Mouse (Mus musculus) midbrain, embryonic 11.5 days (tissue): ENCODE measurements around the gene Zfp280b. TPM values are rescaled to one million over a fixed set of nuclear protein-coding genes. Genes with fewer than 3 reads are reported as not detected.

Source experiments
- ATAC-seq: fragments of 200-750 bp; cut with Nextera tagmentation; 2 replicates; pipeline ENCODE4 v1.8.0; 2017; ENCODE audit warnings: moderate TSS enrichment, moderate library complexity; ENCODE audit not compliant: low FRiP score
- DNase-seq: peaks from one replicate; pipeline ENCODE4 v3.0.0; 2015; ENCODE audit warnings: low spot score; ENCODE audit errors: missing footprints
- H3K27ac ChIP-seq: fragments of 300-500 bp; sonication (generic); 2 replicates; pipeline ENCODE4 v1.5.1; 2014; ENCODE audit warnings: low read depth, low read length
- H3K27me3 ChIP-seq: fragments of 300-500 bp; sonication (generic); 2 replicates; pipeline ENCODE4 v1.6.1; 2014; ENCODE audit warnings: mild to moderate bottlenecking, low read length, moderate library complexity, mixed read lengths; ENCODE audit not compliant: control insufficient read depth, insufficient read depth
- H3K36me3 ChIP-seq: fragments of 300-500 bp; sonication (generic); 2 replicates; pipeline ENCODE4 v1.6.1; 2014; ENCODE audit warnings: mild to moderate bottlenecking, low read length, moderate library complexity, mixed read lengths; ENCODE audit not compliant: control insufficient read depth, insufficient read depth
- H3K4me1 ChIP-seq: fragments of 300-500 bp; sonication (generic); 2 replicates; pipeline ENCODE4 v1.6.1; 2014; ENCODE audit warnings: low read length; ENCODE audit not compliant: control insufficient read depth, insufficient read depth
- H3K4me2 ChIP-seq: fragments of 300-500 bp; sonication (generic); 2 replicates; pipeline ENCODE4 v1.6.1; 2014; ENCODE audit warnings: mild to moderate bottlenecking, moderate library complexity
- H3K4me3 ChIP-seq: fragments of 300-500 bp; sonication (generic); 2 replicates; pipeline ENCODE4 v1.5.1; 2014; ENCODE audit warnings: low read depth, low read length
- H3K9ac ChIP-seq: fragments of 300-500 bp; sonication (generic); 2 replicates; pipeline ENCODE4 v1.6.1; 2014; ENCODE audit warnings: low read length
- H3K9me3 ChIP-seq: fragments of 300-500 bp; sonication (generic); 2 replicates; pipeline ENCODE4 v1.6.1; 2016; ENCODE audit warnings: low read length; ENCODE audit not compliant: control insufficient read depth
- WGBS: fragments of 180-500 bp; shearing (Covaris S2); extraction: QIAGEN DNeasy Blood & Tissue Kit; methylation state at CpG from one replicate; pipeline ENCODE4 v1.1.7; 2014; 5-methylcytosine and 5-hydroxymethylcytosine counted together
- polyA plus RNA-seq: library from polyadenylated mRNA; unstranded; fragments of >200 nt; fragmentation: Nextera tagmentation; extraction: Ambion mirVana; gene quantifications from 2 replicates; pipeline ENCODE4 v1.2.1, GENCODE M21; 2014

Gene Zfp280b
- polyA plus RNA-seq, 1 experiment from 2014 or later = 33.2 TPM

DNA sequence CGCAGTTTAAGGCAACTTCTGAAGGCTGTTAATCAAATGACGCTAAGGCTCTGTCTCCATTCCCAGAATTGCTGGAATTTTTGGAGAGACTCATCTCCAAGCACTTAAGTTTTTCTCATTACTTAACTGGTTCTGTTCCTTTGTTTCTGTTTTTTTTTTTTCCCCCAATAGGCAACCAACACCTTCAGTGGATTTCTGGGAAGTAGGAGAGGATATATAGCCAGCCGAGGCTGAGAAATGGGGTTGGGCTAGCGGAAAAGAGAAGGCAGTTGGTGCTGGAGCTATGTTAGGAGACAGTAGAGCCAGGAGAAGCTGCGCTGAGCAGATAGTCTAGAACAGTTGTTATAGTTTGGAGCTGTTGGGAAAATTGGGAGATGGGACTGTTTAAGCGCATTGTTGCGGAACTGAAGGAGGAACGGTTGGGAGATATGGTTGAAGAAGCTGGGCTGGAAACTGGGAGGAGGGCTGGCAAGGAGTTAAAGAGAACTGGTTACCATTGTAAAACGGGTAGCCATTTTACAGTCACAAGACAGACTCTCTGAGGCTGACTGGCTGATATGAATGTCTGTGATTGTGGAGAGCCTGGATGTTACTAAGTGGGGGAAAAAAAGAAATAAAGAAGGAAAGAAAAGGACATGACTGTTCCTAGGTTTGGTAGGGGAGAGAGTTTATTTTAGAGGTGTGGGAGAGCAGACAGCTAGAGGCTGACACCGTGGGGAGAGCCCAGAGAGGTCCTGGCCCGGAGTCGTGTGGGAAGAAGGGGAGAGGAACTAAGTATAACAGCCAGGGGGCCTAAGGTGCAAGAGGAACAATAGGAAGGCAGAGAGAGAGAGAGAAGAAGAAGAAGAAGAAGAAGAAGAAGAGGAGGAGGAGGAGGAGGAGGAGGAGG is 5.1 kb upstream of the Zfp280b start:
- Histone ChIP-seq H3K27me3 (no peaks in the 10 kb centered on the region), H3K4me3 (no peak overlapping the region), H3K9me3 (no peaks in the 10 kb centered on the region; the same call in 1 of the 2 replicates), H3K27ac (no peak overlapping the region), H3K36me3 (no peaks in the 10 kb centered on the region), H3K4me2 (no peak overlapping the region), H3K9ac (no peak overlapping the region), H3K4me1 (peaks cover 3% of the 10 kb centered on the region)
- 67% methylated on average over 12 of the region's 12 CpGs for WGBS
- ATAC-seq (no peak), DNase-seq (no peak)

DNA sequence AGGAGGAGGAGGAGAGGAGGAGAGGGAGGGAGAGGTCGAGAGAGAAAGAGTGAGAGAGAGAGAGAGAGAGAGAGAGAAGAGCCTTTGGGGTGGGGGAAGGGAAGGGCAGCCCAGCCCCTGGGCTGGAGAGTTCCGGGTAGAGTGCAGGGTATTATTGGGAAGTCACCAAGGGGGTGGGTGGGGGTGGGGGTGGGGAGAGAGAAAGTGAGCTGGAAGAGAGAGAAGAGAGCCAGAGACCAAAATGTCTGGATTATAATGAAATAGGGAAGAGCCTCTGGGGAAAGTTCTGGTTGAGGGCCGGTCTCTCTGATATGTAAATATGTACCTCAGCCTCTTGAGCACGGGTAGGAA is 4.5 kb upstream of the Zfp280b start:
- H3K27ac ChIP-seq = no peak overlapping the region
- 21% methylated on average over 4 of the region's 4 CpGs for WGBS

DNA sequence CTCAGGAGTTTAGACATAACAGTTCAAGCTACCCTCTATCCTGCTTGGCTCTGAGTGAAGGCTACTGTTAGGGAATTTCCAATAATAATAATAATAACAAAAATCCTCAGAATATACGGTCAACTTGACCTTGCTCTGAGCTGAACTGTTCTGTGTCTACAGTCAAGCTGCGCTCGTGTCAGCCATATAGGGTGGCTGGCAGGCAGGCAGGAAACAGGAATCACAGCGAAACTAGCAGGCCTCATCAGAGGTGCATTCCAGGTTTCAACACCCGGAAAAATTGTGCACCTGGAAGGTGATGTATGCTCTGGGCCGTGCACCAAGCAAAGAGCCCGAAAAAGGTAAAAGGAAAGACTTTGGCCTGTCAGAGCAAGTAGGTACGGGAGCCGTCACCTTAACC is 4.1 kb upstream of the Zfp280b start:
- DNase-seq (no peak), ATAC-seq (no peak)
- Histone ChIP-seq H3K9me3 (no peaks in the 10 kb centered on the region; the same call in 1 of the 2 replicates), H3K4me3 (no peak overlapping the region), H3K4me2 (no peak overlapping the region), H3K36me3 (no peaks in the 10 kb centered on the region), H3K4me1 (peaks cover 6% of the 10 kb centered on the region), H3K27ac (no peak overlapping the region), H3K9ac (no peak overlapping the region), H3K27me3 (no peaks in the 10 kb centered on the region)
- 78% methylated on average over 9 of the region's 9 CpGs for WGBS

More for the DNA sequence above, 4.5 kb upstream of the Zfp280b start:
- Histone ChIP-seq H3K9me3 (no peaks in the 10 kb centered on the region; the same call in 1 of the 2 replicates), H3K4me3 (no peak overlapping the region), H3K27me3 (no peaks in the 10 kb centered on the region), H3K4me1 (peaks cover 3% of the 10 kb centered on the region), H3K9ac (no peak overlapping the region), H3K4me2 (no peak overlapping the region), H3K36me3 (no peaks in the 10 kb centered on the region)
- no peak for DNase-seq
- ATAC-seq = no peak

DNA sequence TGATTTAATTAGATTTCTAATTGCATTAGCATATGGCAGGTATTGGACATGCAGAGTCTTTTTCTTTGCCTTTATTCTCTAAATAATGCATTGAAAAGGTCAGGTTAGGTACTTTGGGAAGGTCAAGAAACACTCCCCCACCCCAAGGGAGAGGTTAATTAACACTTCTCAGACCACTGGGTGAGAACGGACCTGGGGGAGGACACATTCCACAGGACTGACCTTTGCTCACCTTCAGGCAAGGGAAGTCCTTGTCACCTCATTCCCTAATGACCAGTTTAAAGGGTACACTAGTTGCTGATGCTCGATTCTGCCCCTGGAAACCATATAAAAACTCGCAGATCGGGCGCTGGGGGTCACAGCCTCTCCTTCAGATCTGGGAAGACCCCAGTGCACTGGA is 3.2 kb upstream of the Zfp280b start:
- Histone ChIP-seq H3K9ac (no peak overlapping the region), H3K4me3 (no peak overlapping the region), H3K27me3 (no peaks in the 10 kb centered on the region), H3K4me1 (peaks cover 6% of the 10 kb centered on the region), H3K36me3 (no peaks in the 10 kb centered on the region), H3K27ac (no peak overlapping the region), H3K4me2 (no peak overlapping the region), H3K9me3 (no peaks in the 10 kb centered on the region; the same call in 1 of the 2 replicates)
- 63% methylated on average over 5 of the region's 5 CpGs for WGBS
- ATAC-seq (no peak), DNase-seq (no peak)

DNA sequence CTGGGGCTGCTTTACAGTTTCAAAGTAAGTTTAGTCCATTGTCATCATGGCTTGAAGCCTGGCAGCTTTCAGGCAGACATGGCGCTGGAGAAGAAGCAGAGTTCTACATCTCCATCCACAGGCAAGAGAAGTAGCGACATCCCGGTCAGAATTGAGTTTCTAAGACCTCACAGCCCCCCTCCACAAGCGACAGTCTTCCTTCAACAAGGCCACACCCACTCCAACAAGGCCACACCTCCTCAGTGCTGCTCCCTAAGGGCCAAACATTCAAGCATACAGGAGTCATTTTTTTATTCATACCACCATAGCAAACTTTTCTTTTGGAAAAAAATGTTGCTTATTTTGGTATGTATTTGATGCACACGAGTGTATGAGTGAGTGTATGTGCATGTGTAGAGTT is 2.0 kb upstream of the Zfp280b start:
- DNase-seq (no peak), ATAC-seq (no peak)
- Histone ChIP-seq H3K9me3 (no peaks in the 10 kb centered on the region), H3K4me3 (no peak overlapping the region), H3K27me3 (no peaks in the 10 kb centered on the region), H3K36me3 (no peaks in the 10 kb centered on the region; the same call in 1 of the 2 replicates), H3K4me1 (peaks cover 6% of the 10 kb centered on the region), H3K4me2 (no peak overlapping the region), H3K27ac (no peak overlapping the region), H3K9ac (no peak overlapping the region)
- WGBS = 68% methylated on average over 5 of the region's 5 CpGs

DNA sequence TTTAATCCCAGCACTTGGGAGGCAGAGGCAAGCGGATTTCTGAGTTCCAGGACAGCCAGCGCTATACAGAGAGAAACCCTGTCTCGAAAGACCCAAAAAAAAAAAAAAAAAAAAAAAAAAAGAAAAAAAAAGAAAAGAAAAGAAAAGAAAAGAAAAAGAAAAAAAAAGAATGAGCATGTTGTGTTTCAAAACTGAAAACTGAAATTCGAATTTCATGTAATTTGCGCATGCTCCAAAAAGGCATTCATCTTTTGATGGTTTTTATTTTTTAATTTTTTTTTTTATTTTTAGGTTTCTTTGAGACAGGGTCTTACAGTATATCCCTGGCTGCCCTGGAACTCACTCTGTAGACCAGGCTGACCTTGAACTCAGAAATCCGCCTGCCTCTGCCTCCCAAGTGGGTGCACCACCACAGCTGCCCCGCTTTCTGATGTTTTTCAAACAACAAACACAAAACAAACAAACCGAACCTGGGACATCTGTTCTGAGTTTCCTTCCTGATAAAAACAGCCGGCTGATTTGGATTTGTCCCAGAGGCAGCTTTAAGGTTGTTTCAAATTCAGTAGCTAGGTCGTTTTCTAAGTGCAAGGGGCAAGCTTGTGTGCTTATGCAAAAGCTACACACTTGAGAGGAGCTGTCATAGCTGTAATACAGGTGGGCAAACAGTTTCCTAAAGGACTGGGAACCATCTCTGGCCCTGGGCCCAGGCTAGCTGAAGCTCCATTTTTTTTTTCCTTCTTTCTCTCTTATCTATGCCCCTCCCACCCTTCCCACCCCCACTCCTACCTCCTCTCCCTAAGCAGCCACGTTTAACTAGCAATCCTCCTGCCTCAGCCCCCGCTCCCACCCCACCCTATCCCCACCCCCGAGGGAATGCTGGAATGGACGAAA is 694 bp upstream of the Zfp280b start:
- Histone ChIP-seq H3K27me3 (no peaks in the 10 kb centered on the region), H3K9ac (peak overlapping the region; percentile 97), H3K4me2 (peak overlapping the region; percentile 73), H3K36me3 (no peaks in the 10 kb centered on the region; the same call in 1 of the 2 replicates), H3K4me1 (peaks cover 6% of the 10 kb centered on the region), H3K4me3 (peak overlapping the region; percentile 60), H3K9me3 (no peaks in the 10 kb centered on the region), H3K27ac (no peak overlapping the region; the same call in 1 of the 2 replicates)
- DNase-seq (peak; percentile 90), ATAC-seq (no peak; the same call in 1 of the 2 replicates)
- WGBS = 57% methylated on average over 14 of the region's 14 CpGs

DNA sequence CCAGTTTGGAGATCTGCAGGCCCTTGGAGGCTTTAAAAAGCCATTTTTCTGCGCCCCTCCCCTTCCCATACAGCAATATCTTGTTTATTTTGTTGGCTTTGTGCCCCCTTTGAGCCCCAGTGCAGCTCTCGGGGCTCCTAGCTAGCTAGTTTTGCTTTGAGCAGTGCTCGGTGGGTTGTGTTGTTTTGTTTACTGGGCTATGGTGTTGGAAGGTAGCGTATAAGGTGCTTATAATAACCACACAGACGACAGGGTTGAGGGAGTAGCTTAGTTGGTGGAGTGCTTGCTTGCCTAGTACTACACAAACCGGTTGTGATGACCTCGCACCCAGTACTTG is 637 bp downstream of the Zfp280b start:
- Histone ChIP-seq H3K27ac (no peak overlapping the region; the same call in 1 of the 2 replicates), H3K4me1 (peaks cover 6% of the 10 kb centered on the region), H3K36me3 (peaks cover 11% of the 10 kb centered on the region), H3K4me2 (peak overlapping the region; percentile 73), H3K9ac (peak overlapping the region; percentile 97), H3K4me3 (peak overlapping the region; percentile 60), H3K9me3 (no peaks in the 10 kb centered on the region), H3K27me3 (no peaks in the 10 kb centered on the region)
- 23% methylated on average over 7 of the region's 7 CpGs for WGBS
- ATAC-seq = no peak
- no peak for DNase-seq

DNA sequence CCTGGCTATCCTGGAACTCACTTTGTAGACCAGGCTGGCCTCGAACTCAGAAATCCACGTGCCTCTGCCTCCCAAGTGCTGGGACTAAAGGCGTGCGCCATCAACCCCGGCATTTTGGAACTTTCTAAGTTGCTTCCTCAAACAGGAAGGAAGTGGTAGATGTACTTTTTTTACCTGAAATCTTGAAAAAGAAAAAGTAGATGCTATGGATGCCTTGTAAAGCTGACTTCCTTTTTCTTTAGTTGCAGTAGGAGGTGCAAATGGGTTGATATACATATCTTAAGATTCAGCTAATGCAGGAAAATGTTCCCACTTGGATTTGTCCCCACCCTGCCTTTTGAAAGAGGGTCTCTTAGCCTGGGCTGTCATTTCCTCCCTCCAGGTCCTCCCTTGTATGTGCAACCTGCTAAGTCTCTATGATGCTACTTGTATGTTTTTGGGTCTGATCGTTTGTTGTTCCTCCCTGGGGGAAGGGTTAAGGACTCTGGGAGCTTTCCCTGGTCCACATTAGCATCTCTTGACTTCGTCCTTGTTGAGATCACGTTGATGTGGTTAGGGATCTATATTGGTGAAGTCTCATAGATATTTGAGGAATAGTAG is 1.7 kb downstream of the Zfp280b start:
- no peak for ATAC-seq
- Histone ChIP-seq H3K9ac (no peak overlapping the region), H3K36me3 (peaks cover 21% of the 10 kb centered on the region), H3K27ac (no peak overlapping the region), H3K9me3 (no peaks in the 10 kb centered on the region), H3K27me3 (no peaks in the 10 kb centered on the region), H3K4me3 (no peak overlapping the region), H3K4me1 (peaks cover 6% of the 10 kb centered on the region), H3K4me2 (no peak overlapping the region)
- 96% methylated on average over 8 of the region's 8 CpGs for WGBS
- no peak for DNase-seq
